Mouse (Mus musculus) kidney, postnatal 14 days (tissue): ENCODE data around the gene Itsn1.

Experiments used
- DNase-seq: peaks from one replicate; pipeline ENCODE4 v3.0.0; 2022; ENCODE audit warnings: mixed read lengths

Itsn1 gene

GRCm38 (mm10) chr16:91732816-91733215 lies 3.7 kb downstream of the Itsn1 start:
- DNase-seq, result no peak

GRCm38 (mm10) chr16:91734771-91735170 lies 5.7 kb downstream of the Itsn1 start:
- no peak for DNase-seq

- DNase-seq, result no peak
Measured at GRCm38 (mm10) chr16:91736046-91736816, 7.2 kb downstream of the Itsn1 start.

DNA sequence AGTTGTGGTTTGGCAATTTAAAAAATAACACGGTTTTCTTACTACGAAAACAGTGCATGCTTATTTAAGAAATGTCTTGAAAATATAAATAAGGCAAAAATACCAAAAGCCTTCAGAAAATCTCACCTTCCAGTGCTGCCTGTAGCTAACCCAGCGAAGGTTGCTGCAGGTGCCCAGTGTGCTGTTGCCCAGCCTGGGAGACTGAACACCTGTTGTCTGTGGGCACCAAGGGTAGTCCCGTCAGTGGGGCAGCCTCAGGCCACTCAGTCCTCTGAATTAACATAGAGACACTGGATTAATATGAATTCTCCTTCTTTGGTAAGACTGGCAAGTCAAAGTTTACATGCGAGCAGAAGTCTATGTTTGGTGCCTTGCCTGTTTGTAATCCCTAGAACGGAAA lies 9.4 kb downstream of the Itsn1 start:
- DNase-seq, result no peak

- DNase-seq, result no peak
Measured at GRCm38 (mm10) chr16:91740184-91740917, 11.3 kb downstream of the Itsn1 start.

DNA sequence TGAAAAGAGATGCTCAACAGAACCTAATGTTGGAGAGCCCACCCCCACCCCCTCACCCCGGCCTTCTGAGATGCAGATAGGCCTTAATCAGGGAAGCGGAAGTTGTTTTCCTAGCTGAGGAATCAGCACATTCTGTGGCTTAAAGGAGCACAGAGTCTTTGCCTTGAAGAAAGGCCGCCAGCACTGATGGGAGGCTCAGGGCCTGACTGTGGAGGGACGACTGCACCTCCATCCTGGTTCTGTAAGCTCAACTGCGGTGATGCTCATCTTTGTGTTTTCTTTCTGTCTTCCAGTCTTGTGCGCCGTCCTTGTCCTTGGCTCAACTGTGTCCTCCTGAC lies 11.8 kb downstream of the Itsn1 start:
- DNase-seq, result no peak

GRCm38 (mm10) chr16:91743055-91743454 lies 14.0 kb downstream of the Itsn1 start:
- no peak for DNase-seq

DNA sequence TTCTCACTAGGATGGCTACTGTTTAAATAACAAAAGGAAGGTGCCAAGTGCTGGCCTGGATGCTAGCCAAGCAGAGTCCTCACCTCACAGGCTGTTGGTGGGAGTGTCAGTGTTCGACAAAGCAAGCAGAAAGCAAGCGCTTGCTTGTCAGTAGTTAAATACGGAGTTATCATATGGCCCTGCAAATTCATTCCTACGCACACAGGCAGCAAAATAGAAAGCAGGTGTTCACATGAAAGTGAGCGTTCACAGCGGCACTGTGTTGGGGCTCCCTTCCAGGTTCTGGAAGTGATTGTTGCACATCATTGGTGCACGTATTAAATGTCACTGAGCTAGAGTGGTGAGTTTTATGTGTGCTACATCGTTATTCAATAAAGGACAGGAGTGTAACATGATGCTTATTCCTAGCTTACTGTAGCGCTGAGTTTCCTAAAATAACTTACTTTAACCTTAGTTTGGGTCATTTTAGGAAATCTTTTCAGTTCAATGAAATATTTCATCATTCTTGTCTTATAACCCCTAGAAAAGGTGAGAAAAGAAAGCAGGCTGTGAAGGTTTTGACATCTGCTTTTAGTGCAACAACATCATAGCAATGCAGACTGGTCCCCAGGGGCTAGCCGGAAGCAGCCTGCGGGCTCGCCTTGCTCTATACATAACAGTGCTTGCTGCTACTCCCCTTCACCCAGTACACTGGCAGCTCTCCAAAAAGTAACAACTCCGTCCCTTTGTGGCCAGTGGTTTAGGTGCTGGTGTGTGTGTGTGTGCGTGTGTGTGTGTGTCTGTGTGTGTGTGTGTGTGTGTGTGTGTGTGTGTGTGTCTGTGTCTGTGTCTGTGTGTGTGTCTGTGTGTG lies 17.2 kb downstream of the Itsn1 start:
- no peak for DNase-seq

- no peak for DNase-seq
Measured at GRCm38 (mm10) chr16:91747567-91747966, 18.5 kb downstream of the Itsn1 start.

- DNase-seq, result no peak
Measured at GRCm38 (mm10) chr16:91751644-91752385, 22.7 kb downstream of the Itsn1 start.

DNA sequence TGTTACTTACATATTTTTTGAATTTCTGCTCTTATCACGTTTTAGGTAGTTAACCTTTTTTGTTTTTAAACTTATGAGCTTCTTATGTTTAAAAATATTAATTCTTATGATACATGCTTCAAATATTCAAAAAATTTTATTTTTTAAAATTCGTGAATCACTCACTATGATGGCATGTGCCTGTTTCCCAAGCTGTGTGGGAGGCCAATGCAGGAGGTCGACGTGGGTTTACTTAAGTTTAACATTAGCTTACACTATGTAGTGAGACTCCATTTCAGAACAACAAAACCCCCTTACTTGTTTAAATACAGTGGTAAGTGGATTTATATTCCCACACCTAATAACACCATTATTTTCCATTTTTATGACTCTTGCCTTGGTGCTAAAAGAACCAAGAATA lies 24.5 kb downstream of the Itsn1 start:
- DNase-seq, result no peak

GRCm38 (mm10) chr16:91754957-91755356 lies 25.9 kb downstream of the Itsn1 start:
- no peak for DNase-seq

DNA sequence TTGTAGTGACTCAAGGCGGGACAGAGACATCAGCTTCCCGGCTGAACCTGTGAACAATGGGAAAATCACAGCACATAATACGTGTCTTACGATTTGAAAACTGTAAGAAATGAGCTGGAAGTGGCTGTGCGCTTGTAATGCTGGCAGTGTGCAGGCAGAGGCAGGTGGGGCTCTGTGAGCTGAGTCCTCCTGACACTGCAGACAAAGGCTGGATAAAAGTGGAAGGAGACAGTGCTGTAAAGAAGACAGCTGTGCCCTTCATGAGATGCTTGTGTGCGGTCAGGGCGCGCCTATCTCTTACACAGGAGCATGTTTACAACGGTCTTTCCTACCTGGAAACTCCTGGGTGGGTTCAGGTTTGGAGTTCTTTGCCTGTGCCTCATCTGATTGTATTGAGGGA lies 32.1 kb downstream of the Itsn1 start:
- no peak for DNase-seq

DNA sequence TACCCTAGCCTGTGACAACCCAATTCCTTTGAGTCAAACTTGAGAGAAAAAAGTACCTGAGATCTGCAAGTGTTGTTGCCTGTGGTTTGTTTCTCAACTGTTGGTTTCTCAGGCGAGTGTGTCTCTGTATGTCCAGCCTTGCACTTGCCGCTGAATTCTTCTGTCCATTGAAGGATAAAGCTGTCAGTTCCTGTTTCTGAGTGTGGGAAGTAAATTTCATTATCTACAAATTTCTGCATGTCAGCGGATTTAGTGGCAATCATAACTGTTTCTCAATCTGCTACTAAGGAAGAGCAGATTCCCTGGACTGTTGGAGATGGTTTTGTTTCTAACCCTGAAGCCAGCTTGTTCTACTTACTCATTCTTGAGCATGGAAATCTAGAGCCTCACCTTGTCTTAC lies 32.7 kb downstream of the Itsn1 start:
- no peak for DNase-seq

DNA sequence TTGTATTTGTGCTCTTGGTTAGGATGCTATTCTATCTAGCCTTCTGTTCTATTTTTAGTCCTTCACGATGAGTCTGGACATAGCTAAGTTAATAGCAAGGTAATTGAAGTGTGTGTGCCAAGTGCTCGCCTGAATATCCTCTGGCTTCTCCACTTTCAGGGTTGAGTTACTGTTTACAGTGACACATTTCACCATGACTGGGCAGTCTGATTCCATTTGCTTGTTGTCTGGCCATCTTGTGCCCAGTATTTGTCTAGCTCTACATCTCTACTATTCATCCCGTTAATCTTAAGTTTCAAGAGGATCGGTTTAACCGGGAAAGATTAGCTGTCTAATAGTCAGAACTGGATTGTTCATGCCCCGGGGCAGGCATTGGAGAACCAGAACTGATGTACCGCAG lies 33.4 kb downstream of the Itsn1 start:
- no peak for DNase-seq

- no peak for DNase-seq
Measured at GRCm38 (mm10) chr16:91763975-91764374, 34.9 kb downstream of the Itsn1 start.

GRCm38 (mm10) chr16:91764414-91764813 lies 35.3 kb downstream of the Itsn1 start:
- DNase-seq, result no peak

DNA sequence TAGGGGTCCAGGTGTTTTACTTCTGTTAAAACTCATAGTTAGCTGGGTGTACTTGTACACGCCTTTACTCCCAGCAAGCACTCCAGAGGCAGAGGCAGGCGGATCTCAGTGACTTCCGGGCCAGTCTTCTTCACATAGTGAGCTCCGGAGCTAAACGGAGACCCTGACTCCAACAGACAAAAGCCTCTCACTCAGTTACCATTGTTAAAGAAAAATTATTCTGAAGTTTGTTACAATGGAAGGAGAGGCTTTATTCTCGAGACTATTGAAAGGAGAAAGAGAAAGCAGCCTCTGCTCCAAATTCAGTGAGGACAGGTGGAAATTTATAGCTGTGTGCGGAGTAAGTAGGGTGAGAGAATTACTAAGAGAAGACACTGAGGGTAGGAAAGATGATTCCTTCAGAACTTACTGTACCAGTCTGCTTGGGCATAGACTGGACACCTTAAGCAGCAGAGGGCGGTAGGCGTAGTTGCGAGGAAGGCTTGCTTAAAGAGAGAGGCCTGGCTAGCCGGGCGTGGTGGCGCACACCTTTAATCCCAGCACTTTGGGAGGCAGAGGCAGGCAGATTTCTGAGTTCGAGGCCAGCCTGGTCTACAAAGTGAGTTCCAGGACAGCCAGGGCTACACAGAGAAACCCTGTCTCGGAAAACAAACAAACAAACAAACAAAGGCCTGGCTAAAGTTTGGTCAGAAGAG lies 36.2 kb downstream of the Itsn1 start:
- DNase-seq, result no peak

GRCm38 (mm10) chr16:91765816-91766210 lies 36.7 kb downstream of the Itsn1 start:
- DNase-seq, result no peak

DNA sequence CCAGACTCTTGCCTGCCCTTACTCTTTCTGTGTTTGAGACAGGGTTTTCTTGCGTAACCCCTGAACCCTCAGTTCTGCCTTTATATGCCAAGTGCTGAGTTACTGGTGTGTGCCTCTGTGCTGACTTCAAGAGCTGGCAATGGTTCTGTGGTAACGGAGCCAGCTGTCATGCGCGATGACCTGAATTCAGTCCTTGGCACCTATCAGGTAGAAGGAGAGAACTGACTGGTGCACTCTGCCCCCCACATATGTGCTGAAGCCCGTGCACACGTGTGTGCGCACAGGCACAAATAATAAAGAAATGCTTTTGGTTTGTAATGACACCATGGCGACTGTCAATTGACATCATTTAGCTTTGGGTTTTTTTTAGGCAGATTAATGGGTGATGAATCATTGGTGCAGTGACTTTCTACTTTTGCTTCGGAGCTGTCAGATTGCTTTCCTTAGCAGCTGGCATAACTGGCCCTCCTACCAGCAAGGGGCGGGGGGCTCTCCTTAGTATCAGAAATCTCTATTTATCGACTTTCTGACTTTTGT lies 38.2 kb downstream of the Itsn1 start:
- DNase-seq, result no peak

GRCm38 (mm10) chr16:91768586-91768985 lies 39.5 kb downstream of the Itsn1 start:
- no peak for DNase-seq

DNA sequence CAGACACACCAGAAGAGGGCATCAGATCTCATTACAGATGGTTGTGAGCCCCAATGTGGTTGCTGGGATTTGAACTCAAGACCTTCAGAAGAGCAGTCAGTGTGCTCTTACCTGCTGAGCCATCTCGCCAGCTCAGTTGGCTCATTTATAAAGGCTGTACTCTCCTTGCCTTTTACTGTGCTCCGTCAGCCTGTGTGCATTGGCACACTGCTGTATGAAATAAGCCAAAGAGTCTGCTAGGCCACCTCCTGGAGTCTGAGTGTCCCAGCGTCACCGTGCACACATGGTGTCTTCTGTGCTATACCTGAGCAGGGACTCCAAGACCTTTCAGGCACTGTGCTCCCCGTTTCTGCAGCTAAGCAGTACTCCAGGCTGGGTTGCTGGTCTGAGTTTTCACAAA lies 40.8 kb downstream of the Itsn1 start:
- no peak for DNase-seq
